8 mouse cellular contexts compared by ENCODE assay signal in genomic region chr2:27699574-27699973, GRCm38 (mm10). TPM values are rescaled to one million over a fixed set of nuclear protein-coding genes. Genes with fewer than 3 reads are reported as not detected.
DNase-seq lines count a peak whose midpoint lies in the region; ATAC-seq and TF ChIP-seq lines count a peak whose summit lies in the region.

No protein-coding gene starts in this region.

- WGBS in embryonic facial prominence, embryonic 13.5 days, result 21% methylated on average over 7 of the region's 7 CpGs
- under 1% methylated on average over 7 of the region's 7 CpGs for WGBS in heart, adult 2 months
- WGBS in midbrain, embryonic 12.5 days, result 8% methylated on average over 7 of the region's 7 CpGs
- WGBS in stomach, embryonic 14.5 days, result 3% methylated on average over 7 of the region's 7 CpGs

- H3K4me1 ChIP-seq in embryonic facial prominence, embryonic 13.5 days, result peaks cover 88% of the 10 kb centered on the region
- H3K4me1 ChIP-seq in heart, adult 2 months (ENCODE audit: control insufficient read depth, insufficient read depth, low read length), result peaks cover 61% of the 10 kb centered on the region
- peaks cover 61% of the 10 kb centered on the region for H3K4me1 ChIP-seq in midbrain, embryonic 12.5 days
- peaks cover 66% of the 10 kb centered on the region for H3K4me1 ChIP-seq in stomach, embryonic 14.5 days (ENCODE audit: control insufficient read depth, insufficient read depth, low read length)

- no peak for TF ChIP-seq POLR2A in heart, adult 2 months (IDR thresholded peaks at IDR 0.05; ENCODE audit: insufficient read depth, low read depth, low read length)

- H3K9me3 ChIP-seq in embryonic facial prominence, embryonic 13.5 days, result no peaks in the 10 kb centered on the region
- no peaks in the 10 kb centered on the region for H3K9me3 ChIP-seq in midbrain, embryonic 12.5 days
- H3K9me3 ChIP-seq in stomach, embryonic 14.5 days (ENCODE audit: control insufficient read depth, low read depth, low read length), result no peaks in the 10 kb centered on the region

- peak; percentile 76 for TF ChIP-seq CTCF in heart, adult 2 months (IDR thresholded peaks at IDR 0.05)

- H3K36me3 ChIP-seq in embryonic facial prominence, embryonic 13.5 days, result no peaks in the 10 kb centered on the region
- H3K36me3 ChIP-seq in heart, adult 2 months (ENCODE audit: control insufficient read depth, insufficient read depth, low read length), result no peaks in the 10 kb centered on the region
- H3K36me3 ChIP-seq in midbrain, embryonic 12.5 days, result no peaks in the 10 kb centered on the region
- no peaks in the 10 kb centered on the region for H3K36me3 ChIP-seq in stomach, embryonic 14.5 days (ENCODE audit: control insufficient read depth, insufficient read depth, low read length)

- no peak overlapping the region for H3K4me3 ChIP-seq in embryonic facial prominence, embryonic 13.5 days
- no peak overlapping the region for H3K4me3 ChIP-seq in heart, adult 2 months
- no peak overlapping the region for H3K4me3 ChIP-seq in midbrain, embryonic 12.5 days
- no peak overlapping the region for H3K4me3 ChIP-seq in stomach, embryonic 14.5 days (ENCODE audit: low read depth, low read length)

- peak overlapping the region; percentile 49 for H3K9ac ChIP-seq in embryonic facial prominence, embryonic 13.5 days
- H3K9ac ChIP-seq in heart, adult 2 months (ENCODE audit: low read depth, low read length), result no peak overlapping the region; the same call in 1 of the 2 replicates
- H3K9ac ChIP-seq in midbrain, embryonic 12.5 days (replicated peaks), result peak overlapping the region; percentile 31; the same call in 1 of the 2 replicates
- no peak overlapping the region for H3K9ac ChIP-seq in stomach, embryonic 14.5 days (replicated peaks; ENCODE audit: low read depth, low read length)

- peak; percentile 94 for TF ChIP-seq EP300 in heart, adult 2 months (IDR thresholded peaks at IDR 0.05; ENCODE audit: insufficient read depth, low read depth, low read length)

- no peak; the same call in 1 of the 2 replicates for ATAC-seq in embryonic facial prominence, embryonic 13.5 days (ENCODE audit: insufficient number of reproducible peaks, insufficient read depth, low FRiP score, low TSS enrichment, low read depth)
- peak; percentile 41; the same call in 1 of the 2 replicates for ATAC-seq in midbrain, embryonic 12.5 days (ENCODE audit: low FRiP score, low read depth)
- ATAC-seq in stomach, embryonic 14.5 days (ENCODE audit: insufficient number of reproducible peaks, insufficient read depth, low FRiP score, low read depth), result peak; percentile 72

- peak overlapping the region; percentile 69 for H3K27ac ChIP-seq in embryonic facial prominence, embryonic 13.5 days
- H3K27ac ChIP-seq in heart, adult 2 months, result peak overlapping the region; percentile 69
- peak overlapping the region; percentile 71 for H3K27ac ChIP-seq in midbrain, embryonic 12.5 days (replicated peaks)
- H3K27ac ChIP-seq in stomach, embryonic 14.5 days (ENCODE audit: low read length), result peak overlapping the region; percentile 69

- no peaks in the 10 kb centered on the region for H3K27me3 ChIP-seq in embryonic facial prominence, embryonic 13.5 days
- no peaks in the 10 kb centered on the region for H3K27me3 ChIP-seq in heart, adult 2 months (ENCODE audit: control insufficient read depth, insufficient read depth, low read length)
- no peaks in the 10 kb centered on the region for H3K27me3 ChIP-seq in midbrain, embryonic 12.5 days
- H3K27me3 ChIP-seq in stomach, embryonic 14.5 days (ENCODE audit: control insufficient read depth, insufficient read depth, low read length), result no peaks in the 10 kb centered on the region

- DNase-seq in brain, adult 2 months (ENCODE audit: low read depth, low spot score), result peak; percentile 88
- DNase-seq in heart, adult 2 months, result peak; percentile 88 to 92
- DNase-seq in kidney, adult 18-20 months, result peak; percentile 83
- DNase-seq in left cerebral cortex, postnatal 4 days, result peak; percentile 98
- no peak for DNase-seq in thymus, postnatal 14 days

- intact Hi-C loops in heart, adult 2 months (cut with DNase I), result loop anchor here (2.0 to 5.0 kb wide), 2 partner anchors 59 to 147 kb away; no protein-coding TSS in a partner anchor
- intact Hi-C loops in left cerebral cortex, postnatal 4 days (cut with DNase I), result no loop called here

- peak overlapping the region; percentile 14; the same call in 1 of the 2 replicates for H3K4me2 ChIP-seq in embryonic facial prominence, embryonic 13.5 days
- H3K4me2 ChIP-seq in midbrain, embryonic 12.5 days (replicated peaks), result 0 out of 2 replicates have a peak overlapping the region, but pooled peaks have one; percentile 19
- peak overlapping the region; percentile 18; the same call in 1 of the 2 replicates for H3K4me2 ChIP-seq in stomach, embryonic 14.5 days (replicated peaks; ENCODE audit: low read depth, low read length)

- peaks cover 18% of the 10 kb centered on the region for H3K79me2 ChIP-seq in heart, adult 2 months (replicated peaks; ENCODE audit: control insufficient read depth, insufficient read depth, low read length)

RNA-seq across cellular contexts. Expression of gene Rxra, which starts 23.3 kb away (rescaled TPM):
- polyA plus RNA-seq in embryonic facial prominence, embryonic 13.5 days (2015; fragmentation: Nextera tagmentation; extraction: Ambion mirVana), result 16.7 and 18.7 TPM in 2 replicates
- total RNA-seq in heart, adult 2 months (2021), result 10 to 100 TPM; 45.1 to 52.0 TPM
- polyA plus RNA-seq in heart, adult 2 months (2012; rRNA removed), result 42.7 and 52.6 TPM in 2 replicates
- 10 to 100 TPM in 1 of 2 experiments, 1 to 10 TPM in 1; 8.8 to 12.8 TPM for total RNA-seq in left cerebral cortex, postnatal 4 days (2021)
- 8.3 and 9.5 TPM in 2 replicates for polyA plus RNA-seq in midbrain, embryonic 12.5 days (2016; fragmentation: Nextera tagmentation; extraction: Ambion mirVana)
- 9.0 and 10.3 TPM in 2 replicates for polyA plus RNA-seq in stomach, embryonic 14.5 days (2014; fragmentation: Nextera tagmentation; extraction: Ambion mirVana)

Comparison
In these comparisons a context has a peak if more than half of its experiments do, and no peak if none do; other contexts are left out.
1. H3K9ac ChIP-seq: peak in embryonic facial prominence, embryonic 13.5 days (single experiment) and midbrain, embryonic 12.5 days (single experiment); none in heart, adult 2 months (single experiment) and stomach, embryonic 14.5 days (single experiment).
2. Peak in every context shown above with its lines, with median percentiles within 50 percentile points of each other: H3K27ac ChIP-seq and H3K4me2 ChIP-seq.